Mouse (Mus musculus): Measurements from ENCODE around the gene Soga1. TPM values are rescaled to one million over a fixed set of nuclear protein-coding genes. Genes with fewer than 3 reads are reported as not detected.

Gene Soga1
- polyA plus RNA-seq, 1 experiment from 2014 or later = 4.9 TPM

DNA sequence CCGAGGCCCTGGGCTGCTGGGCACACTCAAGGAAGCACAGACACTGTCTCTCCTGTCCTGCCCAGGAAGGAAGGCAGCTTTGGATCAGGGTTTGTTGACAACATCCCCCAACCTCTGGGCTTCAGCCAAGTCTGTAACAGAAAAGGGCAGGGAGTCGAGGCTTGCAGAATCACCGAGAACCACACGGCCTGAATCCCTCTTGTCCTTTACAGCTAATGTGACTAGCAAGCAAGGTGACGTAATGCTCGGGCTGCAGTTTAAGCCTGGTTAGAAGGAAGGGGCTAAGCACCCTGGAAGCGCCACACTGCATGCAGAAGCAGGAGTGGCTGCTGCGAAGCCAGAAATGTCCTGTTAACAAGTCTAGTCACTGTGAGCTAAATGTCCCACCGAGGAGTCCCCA, 8.7 kb downstream of the Soga1 start:
- H3K9ac ChIP-seq (replicated peaks) = peak overlapping the region; percentile 23; the same call in 1 of the 2 replicates
- 50% methylated on average over 9 of the region's 9 CpGs for WGBS

DNA sequence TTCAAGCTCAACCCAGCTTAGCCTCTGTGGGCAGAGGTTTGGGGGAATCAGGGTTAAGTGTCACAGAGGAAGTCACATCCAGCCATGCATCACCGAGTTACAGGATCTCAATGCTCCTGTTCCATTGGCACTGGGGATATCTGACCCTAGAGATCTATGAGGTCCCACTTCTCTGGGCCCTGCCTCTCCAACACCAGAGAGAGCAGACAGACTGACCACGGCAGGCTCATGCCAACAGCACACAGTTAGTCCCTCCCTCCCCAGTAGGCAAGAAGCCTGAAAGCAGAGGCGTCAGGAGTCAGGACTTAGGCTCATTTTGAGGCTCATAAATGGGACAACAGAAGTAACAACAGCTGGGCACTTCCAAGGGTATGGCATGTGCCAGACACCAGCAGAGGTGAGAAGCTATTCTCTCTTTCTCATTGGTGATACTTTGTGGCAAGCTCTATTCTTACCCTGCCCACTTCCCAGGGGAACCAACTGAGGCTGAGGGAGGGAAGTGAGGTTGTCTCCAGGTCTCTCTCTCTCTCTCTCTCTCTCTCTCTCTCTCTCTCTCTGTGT, 9.2 kb downstream of the Soga1 start:
- Histone ChIP-seq H3K36me3 (peaks cover 14% of the 10 kb centered on the region), H3K27ac (replicated peaks) (peak overlapping the region; percentile 75), H3K4me2 (peak overlapping the region; percentile 21; the same call in 1 of the 2 replicates), H3K9ac (replicated peaks) (no peak overlapping the region), H3K4me1 (peaks cover 93% of the 10 kb centered on the region), H3K27me3 (replicated peaks) (no peaks in the 10 kb centered on the region), H3K9me3 (replicated peaks) (no peaks in the 10 kb centered on the region), H3K4me3 (replicated peaks) (no peak overlapping the region)
- no peak for ATAC-seq (ENCODE audit: low FRiP score)
- 39% methylated on average over 3 of the region's 3 CpGs for WGBS

More for the DNA sequence above, 8.7 kb downstream of the Soga1 start:
- H3K4me3 ChIP-seq (replicated peaks) = no peak overlapping the region
- H3K4me2 ChIP-seq = peak overlapping the region; percentile 17; the same call in 1 of the 2 replicates
- 0 out of 2 replicates have a peak, but pooled peaks have one; percentile 33 for ATAC-seq (ENCODE audit: low FRiP score)
- peak overlapping the region; percentile 75 for H3K27ac ChIP-seq (replicated peaks)
- H3K9me3 ChIP-seq (replicated peaks) = no peaks in the 10 kb centered on the region
- H3K4me1 ChIP-seq = peaks cover 93% of the 10 kb centered on the region
- H3K36me3 ChIP-seq = peaks cover 14% of the 10 kb centered on the region
- H3K27me3 ChIP-seq (replicated peaks) = no peaks in the 10 kb centered on the region

DNA sequence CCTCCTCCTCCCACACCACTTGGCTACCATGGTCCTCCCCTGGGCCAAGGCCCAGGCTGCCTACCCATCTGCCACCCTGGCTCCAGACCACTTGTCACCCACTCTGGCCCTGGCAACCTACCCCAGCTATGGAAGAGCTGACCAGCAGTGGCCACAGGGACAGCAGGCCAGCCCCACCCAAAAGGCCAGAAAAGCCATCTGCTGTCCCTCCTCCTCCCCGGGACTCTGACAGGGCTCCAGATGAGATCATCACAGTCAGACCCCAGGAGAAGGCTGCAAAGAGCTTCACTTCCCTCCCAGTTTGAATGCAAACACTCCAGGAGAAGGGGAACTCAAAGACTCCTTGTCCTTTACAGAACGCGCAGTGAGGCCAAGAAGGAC, 9.7 kb downstream of the Soga1 start:
- ATAC-seq (ENCODE audit: low FRiP score) = no peak
- H3K4me2 ChIP-seq = peak overlapping the region; percentile 21; the same call in 1 of the 2 replicates
- no peaks in the 10 kb centered on the region for H3K9me3 ChIP-seq (replicated peaks)
- peaks cover 93% of the 10 kb centered on the region for H3K4me1 ChIP-seq
- peak overlapping the region; percentile 75 for H3K27ac ChIP-seq (replicated peaks)
- peaks cover 14% of the 10 kb centered on the region for H3K36me3 ChIP-seq
- H3K4me3 ChIP-seq (replicated peaks) = no peak overlapping the region
- 54% methylated on average over 3 of the region's 3 CpGs for WGBS
- H3K27me3 ChIP-seq (replicated peaks) = no peaks in the 10 kb centered on the region
- no peak overlapping the region for H3K9ac ChIP-seq (replicated peaks)

GRCm38 (mm10) chr2:157068701-157069354, 10.2 kb downstream of the Soga1 start:
- 59% methylated on average over 14 of the region's 14 CpGs for WGBS

DNA sequence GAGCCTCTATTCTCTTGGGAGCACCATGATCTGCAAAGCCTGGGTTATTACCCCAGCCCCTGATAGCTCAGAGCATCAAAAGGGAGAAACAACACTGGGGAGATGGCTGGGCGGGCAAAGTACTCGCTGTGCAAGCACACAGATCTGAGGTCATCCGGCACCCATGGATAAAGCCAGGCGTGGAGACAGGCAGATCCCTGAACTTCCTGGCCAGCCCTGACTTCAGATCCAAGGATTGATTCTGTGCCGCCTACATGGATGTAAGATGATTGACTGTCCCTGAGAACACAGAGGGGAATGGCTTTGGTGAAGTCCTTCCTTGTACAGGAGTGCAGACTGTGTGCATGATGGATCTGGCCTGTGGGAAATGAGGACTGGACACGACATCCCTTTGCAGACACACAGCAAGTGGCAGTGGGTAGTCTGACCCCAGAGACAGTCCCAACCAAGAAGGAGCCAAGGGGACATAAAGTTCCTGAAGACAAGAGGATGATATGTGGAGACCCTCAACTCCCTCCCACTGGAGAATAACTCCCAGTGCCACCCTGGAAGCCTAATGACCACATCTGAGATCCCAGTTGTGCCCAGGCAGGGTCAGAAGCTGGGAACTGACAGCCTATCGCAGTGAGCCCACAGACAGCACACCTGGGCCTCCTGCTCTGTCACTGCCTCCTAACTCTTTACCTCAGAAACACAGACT, 12.2 kb downstream of the Soga1 start:
- Histone ChIP-seq H3K36me3 (0 out of 2 replicates have a peak, but pooled peaks cover 4% of the 10 kb centered on the region), H3K9ac (replicated peaks) (no peak overlapping the region), H3K4me2 (no peak overlapping the region), H3K4me1 (peaks cover 85% of the 10 kb centered on the region), H3K9me3 (replicated peaks) (no peaks in the 10 kb centered on the region), H3K4me3 (replicated peaks) (no peak overlapping the region), H3K27ac (replicated peaks) (no peak overlapping the region), H3K27me3 (replicated peaks) (no peaks in the 10 kb centered on the region)
- WGBS = 69% methylated on average over 7 of the region's 7 CpGs
- ATAC-seq (ENCODE audit: low FRiP score) = no peak

More at GRCm38 (mm10) chr2:157068701-157069354, 10.2 kb downstream of the Soga1 start:
- Histone ChIP-seq H3K4me2 (peak overlapping the region; percentile 21; the same call in 1 of the 2 replicates), H3K4me3 (replicated peaks) (no peak overlapping the region), H3K27ac (replicated peaks) (peak overlapping the region; percentile 75), H3K9ac (replicated peaks) (0 out of 2 replicates have a peak overlapping the region, but pooled peaks have one; percentile 10), H3K27me3 (replicated peaks) (no peaks in the 10 kb centered on the region), H3K36me3 (peaks cover 14% of the 10 kb centered on the region), H3K9me3 (replicated peaks) (no peaks in the 10 kb centered on the region), H3K4me1 (peaks cover 93% of the 10 kb centered on the region)
- no peak for ATAC-seq (ENCODE audit: low FRiP score)

- H3K27ac ChIP-seq (replicated peaks) = no peak overlapping the region
- peaks cover 75% of the 10 kb centered on the region for H3K4me1 ChIP-seq
- ATAC-seq (ENCODE audit: low FRiP score) = no peak
These were observed 13.2 kb downstream of the Soga1 start for GRCm38 (mm10) chr2:157065879-157066226.

DNA sequence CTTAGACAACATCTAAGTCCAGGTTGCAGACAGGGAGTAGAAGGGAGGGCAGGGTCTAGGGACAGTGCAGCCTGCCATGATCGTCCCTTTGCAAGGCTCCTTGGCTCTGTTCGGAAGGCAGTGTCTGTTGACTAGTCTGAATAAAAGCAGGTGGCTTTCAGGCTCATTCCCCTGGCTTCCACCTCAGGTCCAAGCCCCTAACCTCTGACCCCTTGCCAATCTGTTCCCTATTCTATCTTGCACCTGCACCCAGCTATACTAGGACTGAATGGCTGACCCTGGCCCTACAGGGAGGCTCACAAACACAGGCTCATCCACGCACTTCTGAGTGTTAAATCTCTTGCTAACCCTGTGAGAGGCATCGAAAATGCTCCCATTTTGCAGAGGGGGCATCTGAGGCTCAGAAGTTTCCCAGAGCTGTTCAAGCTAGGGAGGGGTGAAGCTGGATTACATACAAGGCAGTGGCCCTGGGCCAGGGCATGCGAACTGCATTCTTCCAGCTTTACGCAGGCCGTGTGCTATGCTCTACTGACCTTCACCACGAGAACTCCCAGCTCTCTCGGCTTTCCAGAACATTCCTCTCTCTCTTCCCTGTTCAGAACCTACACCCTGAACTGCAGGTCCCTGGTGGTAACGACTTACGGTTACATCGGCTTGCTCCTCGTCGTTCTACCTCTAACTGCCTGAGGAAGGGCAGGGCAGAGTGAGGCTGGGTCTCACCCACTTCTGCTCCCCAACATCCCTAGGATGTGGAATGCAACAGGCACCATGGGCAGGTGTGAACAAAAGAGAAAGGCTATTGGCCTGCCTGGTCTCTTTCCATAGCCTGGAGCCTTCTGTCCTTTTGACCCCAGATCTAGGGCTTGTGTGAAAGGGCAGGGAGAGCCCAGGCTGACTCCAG, 13.8 kb downstream of the Soga1 start:
- Histone ChIP-seq H3K27me3 (replicated peaks) (no peaks in the 10 kb centered on the region), H3K36me3 (peaks cover 5% of the 10 kb centered on the region; the same call in 1 of the 2 replicates), H3K4me2 (no peak overlapping the region), H3K4me1 (peaks cover 69% of the 10 kb centered on the region), H3K9me3 (replicated peaks) (no peaks in the 10 kb centered on the region), H3K9ac (replicated peaks) (no peak overlapping the region; the same call in 1 of the 2 replicates), H3K4me3 (replicated peaks) (no peak overlapping the region), H3K27ac (replicated peaks) (0 out of 2 replicates have a peak overlapping the region, but pooled peaks have one; percentile 37)
- no peak for ATAC-seq (ENCODE audit: low FRiP score)
- WGBS = 74% methylated on average over 14 of the region's 14 CpGs

More at GRCm38 (mm10) chr2:157065879-157066226, 13.2 kb downstream of the Soga1 start:
- Histone ChIP-seq H3K27me3 (replicated peaks) (no peaks in the 10 kb centered on the region), H3K36me3 (0 out of 2 replicates have a peak, but pooled peaks cover 4% of the 10 kb centered on the region), H3K4me3 (replicated peaks) (no peak overlapping the region), H3K4me2 (no peak overlapping the region), H3K9ac (replicated peaks) (no peak overlapping the region; the same call in 1 of the 2 replicates), H3K9me3 (replicated peaks) (no peaks in the 10 kb centered on the region)
- 79% methylated on average over 7 of the region's 7 CpGs for WGBS

GRCm38 (mm10) chr2:157064136-157064535, 14.9 kb downstream of the Soga1 start:
- Histone ChIP-seq H3K9ac (replicated peaks) (no peak overlapping the region), H3K4me3 (replicated peaks) (no peak overlapping the region), H3K4me1 (peaks cover 63% of the 10 kb centered on the region), H3K9me3 (replicated peaks) (no peaks in the 10 kb centered on the region), H3K27ac (replicated peaks) (peak overlapping the region; percentile 6), H3K4me2 (no peak overlapping the region), H3K36me3 (peaks cover 15% of the 10 kb centered on the region), H3K27me3 (replicated peaks) (no peaks in the 10 kb centered on the region)
- WGBS = 31% methylated on average over 7 of the region's 7 CpGs
- no peak for ATAC-seq (ENCODE audit: low FRiP score)

DNA sequence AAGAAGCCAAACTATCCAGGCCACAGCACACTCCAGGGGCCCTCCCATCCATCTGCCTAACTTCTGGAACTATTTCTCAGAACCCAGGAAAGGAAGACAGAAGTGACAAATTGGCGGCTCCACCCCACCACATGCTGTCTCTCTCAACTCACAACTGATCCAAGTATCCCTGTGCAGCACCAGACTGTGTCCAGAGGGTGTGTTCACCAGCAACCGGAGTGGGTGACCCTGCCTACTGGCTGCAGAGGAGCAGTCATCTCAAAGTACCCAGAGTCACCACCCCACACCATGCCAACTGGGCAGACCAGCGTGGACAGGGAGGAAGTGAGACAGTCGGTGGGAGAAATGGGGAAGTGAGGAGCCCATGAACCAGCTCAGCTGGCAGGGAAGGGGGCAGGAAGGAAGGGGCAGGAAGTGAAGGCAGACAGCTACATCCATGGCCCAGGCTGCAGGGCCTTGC, 15.8 kb downstream of the Soga1 start:
- no peak overlapping the region for H3K9ac ChIP-seq (replicated peaks)
- H3K27ac ChIP-seq (replicated peaks) = peak overlapping the region; percentile 45; the same call in 1 of the 2 replicates
- H3K4me3 ChIP-seq (replicated peaks) = no peak overlapping the region
- H3K27me3 ChIP-seq (replicated peaks) = no peaks in the 10 kb centered on the region
- H3K36me3 ChIP-seq = peaks cover 17% of the 10 kb centered on the region
- no peaks in the 10 kb centered on the region for H3K9me3 ChIP-seq (replicated peaks)
- ATAC-seq (ENCODE audit: low FRiP score) = no peak
- no peak overlapping the region for H3K4me2 ChIP-seq
- 72% methylated on average over 4 of the region's 4 CpGs for WGBS
- H3K4me1 ChIP-seq = peaks cover 64% of the 10 kb centered on the region

- 83% methylated on average over 11 of the region's 11 CpGs for WGBS
- no peak for ATAC-seq (ENCODE audit: low FRiP score)
- no peaks in the 10 kb centered on the region for H3K27me3 ChIP-seq (replicated peaks)
- H3K4me1 ChIP-seq = peaks cover 57% of the 10 kb centered on the region
- H3K9me3 ChIP-seq (replicated peaks) = no peaks in the 10 kb centered on the region
- no peak overlapping the region for H3K4me2 ChIP-seq
- peaks cover 20% of the 10 kb centered on the region for H3K36me3 ChIP-seq
- no peak overlapping the region for H3K27ac ChIP-seq (replicated peaks)
- H3K4me3 ChIP-seq (replicated peaks) = no peak overlapping the region
- no peak overlapping the region for H3K9ac ChIP-seq (replicated peaks)
These were observed 18.3 kb downstream of the Soga1 start for GRCm38 (mm10) chr2:157060557-157061305.
